Mouse (Mus musculus) erythroblast, adult 5-6 weeks (primary cell): ENCODE data around the gene Eed. TPM values are rescaled to one million over a fixed set of nuclear protein-coding genes. Genes with fewer than 3 reads are reported as not detected.

Experiments used
- ATAC-seq: replicated peaks from 2 replicates; pipeline ENCODE4 v1.8.0; 2016; ENCODE audit warnings: moderate number of reproducible peaks, mild to moderate bottlenecking, moderate TSS enrichment, inconsistent platforms; ENCODE audit not compliant: poor library complexity, low FRiP score, severe bottlenecking
- total RNA-seq, 2 experiments: library from RNA; stranded (forward) in 1 of 2; stranded (reverse) in 1 of 2; fragments of 150-400 nt in 1 of 2; fragments of 200-764, 138-1000 nt in 1 of 2; gene quantifications; 2 replicates each; pipeline versions ENCODE4 v1.2.3 to v1.2.4; 2015 to 2017; ENCODE audit warnings: low replicate concordance in 2 of 2

Eed gene
- total RNA-seq, 2 experiments from 2014 or later = 48.7 to 69.2 TPM

DNA sequence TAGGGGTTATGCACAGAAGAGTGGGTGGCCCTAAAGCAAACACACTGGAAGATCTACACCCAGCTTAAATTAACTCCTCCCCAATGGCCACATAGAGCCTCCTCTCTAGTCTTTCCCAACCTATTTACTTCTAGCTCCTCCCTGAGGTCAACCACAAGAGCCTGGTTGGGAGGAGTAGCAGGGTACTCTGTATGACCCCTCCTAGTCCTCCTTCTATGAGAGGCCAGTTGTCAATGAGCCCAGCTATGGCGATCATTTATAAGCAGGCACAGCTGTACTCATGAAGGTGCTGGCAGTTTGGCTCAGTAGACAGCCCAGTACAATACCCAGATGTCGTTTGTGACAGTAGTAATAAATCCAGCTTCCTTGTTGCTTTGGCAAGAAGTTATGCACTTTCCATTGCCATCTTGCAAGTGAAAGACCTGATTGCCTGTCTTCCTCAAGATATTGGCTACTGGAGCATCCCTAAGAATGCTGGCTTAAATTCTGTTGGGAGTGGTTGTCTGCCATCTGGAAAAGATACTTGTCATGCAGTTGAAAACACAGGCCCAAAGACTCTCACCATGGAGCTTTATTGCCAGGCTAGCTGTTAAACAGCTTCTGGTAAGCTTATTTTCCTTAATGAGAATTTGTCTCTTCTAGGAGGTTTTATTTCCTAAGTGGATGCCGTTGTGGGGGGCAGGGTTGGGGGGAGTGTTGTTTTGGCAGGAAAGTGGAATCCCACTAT, 67.2 kb downstream of the Eed start:
- ATAC-seq = no peak

DNA sequence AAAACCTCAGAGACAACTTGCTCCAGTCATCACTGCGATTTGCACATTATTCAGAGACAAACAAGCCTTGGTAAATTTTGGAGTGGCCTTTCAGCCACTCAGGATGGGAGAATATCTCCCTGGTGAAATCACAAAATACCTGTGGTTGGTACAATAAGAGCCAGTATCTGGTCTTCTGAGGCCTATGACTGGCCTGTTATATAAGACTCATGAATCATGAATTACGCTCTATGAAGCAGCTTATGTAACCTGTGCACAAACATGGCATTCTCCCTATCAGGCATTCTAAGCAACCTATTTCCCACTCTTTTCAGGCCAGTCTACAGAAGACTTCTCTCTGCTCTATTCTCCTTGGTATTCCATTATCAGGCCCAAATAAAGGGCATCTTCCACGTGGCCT, 68.4 kb downstream of the Eed start:
- no peak for ATAC-seq

DNA sequence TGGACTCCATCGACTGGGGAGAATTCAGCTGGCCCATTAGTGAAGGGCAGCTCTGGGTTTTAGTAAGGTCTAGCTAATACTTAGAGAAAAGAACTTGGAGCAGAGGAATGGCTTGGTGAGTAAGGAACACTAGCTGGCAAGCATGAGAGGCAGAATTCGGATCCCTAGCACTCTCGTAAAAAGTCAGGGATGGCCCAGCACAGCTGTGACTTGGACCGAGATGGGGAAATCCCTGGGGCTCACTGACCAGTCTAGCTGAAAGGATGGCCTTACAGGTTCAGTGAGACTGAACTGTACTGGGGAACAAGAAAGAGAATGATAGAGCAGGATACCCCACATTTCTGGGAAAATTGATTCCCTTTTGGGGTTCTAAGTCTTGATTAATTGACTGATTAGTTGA, 71.1 kb downstream of the Eed start:
- no peak for ATAC-seq

DNA sequence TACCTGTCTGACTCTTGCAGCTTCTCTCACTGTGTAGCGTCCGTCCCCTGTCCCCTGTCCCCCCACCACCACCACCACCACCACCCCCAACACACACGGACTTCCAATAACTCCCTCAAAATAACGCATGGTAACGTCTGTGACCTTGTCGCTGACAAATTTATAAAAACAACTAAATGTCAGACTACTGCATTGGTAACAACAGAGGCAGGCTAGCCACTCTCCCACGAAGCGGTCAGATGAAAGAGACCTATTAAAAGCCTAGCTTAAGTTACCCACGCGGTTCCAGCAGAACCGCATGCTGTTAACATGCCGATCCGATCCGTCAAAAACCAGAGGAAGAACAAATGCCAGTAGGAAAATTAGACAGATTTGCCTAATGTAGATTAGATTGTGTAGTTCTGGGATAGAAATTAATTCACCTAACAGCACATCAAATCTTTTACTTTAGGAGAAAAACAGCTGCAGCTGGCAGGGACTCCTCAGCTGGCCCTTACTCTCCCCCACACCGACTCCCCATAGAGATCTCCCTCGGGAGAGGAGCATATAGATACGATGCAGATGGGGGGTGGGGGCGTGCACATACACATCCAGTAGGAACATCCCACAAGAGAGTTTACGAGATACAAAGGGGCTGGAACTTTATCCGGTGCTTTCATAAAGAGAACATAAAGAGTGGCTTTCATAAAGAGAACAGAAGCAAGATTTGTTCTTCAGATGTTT, 71.7 kb downstream of the Eed start:
- ATAC-seq = no peak

DNA sequence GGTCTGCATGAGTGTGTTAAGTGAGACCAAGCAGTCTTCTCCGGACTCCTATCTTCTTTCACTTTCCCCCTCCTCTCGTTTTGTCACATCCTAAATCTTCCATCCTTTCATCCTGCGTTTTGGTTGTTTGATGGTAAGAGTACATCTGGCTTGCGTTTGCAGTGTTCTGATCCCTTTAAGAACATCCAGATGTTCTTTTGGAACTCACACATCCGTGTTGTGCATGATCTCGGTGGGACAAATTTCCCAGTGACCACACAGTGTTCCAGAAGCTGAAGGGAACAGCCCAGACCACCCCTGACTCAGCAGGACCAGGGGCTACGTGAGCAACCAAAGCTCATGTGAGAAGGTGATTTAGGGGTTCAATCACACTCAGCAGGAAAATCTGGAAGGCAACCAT, 72.4 kb downstream of the Eed start:
- ATAC-seq = 0 out of 2 replicates have a peak, but pooled peaks have one; percentile 5

DNA sequence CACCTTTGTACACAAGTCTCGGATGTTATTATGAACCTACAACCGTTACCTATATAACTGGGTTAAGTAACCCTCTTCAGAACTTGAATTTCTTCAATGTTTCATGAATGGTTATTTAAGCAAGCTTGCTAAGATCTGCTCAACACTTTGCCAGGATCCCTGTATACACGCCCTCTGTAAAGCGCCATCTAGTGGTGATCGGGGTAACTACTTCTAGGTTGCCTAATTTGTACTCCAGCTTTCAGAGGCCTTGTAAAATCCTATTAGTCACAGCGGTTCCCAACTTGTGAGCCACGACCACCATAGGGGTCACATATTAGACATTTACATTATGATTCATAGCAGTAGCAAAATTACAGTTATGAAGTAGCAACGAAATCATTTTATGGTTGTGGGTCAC, 72.8 kb downstream of the Eed start:
- ATAC-seq = peak; percentile 90

Other genes starting within 250 kb of the Eed start
- not detected in 2 replicates for gene Ccdc81, start 77.4 kb downstream of the Eed start, total RNA-seq (2015; ENCODE audit: low replicate concordance)
- gene Ccdc81, start 77.4 kb downstream of the Eed start, total RNA-seq (2017; ENCODE audit: low replicate concordance) = not detected in 2 replicates
- gene Hikeshi, start 39.8 kb downstream of the Eed start, total RNA-seq (2015; ENCODE audit: low replicate concordance) = 4.4 and 9.0 TPM in 2 replicates
- 16.9 and 74.1 TPM in 2 replicates for gene Hikeshi, start 39.8 kb downstream of the Eed start, total RNA-seq (2017; ENCODE audit: low replicate concordance)
- 800 and 869 TPM in 2 replicates for gene Picalm, start 149.2 kb upstream of the Eed start, total RNA-seq (2015; ENCODE audit: low replicate concordance)
- gene Picalm, start 149.2 kb upstream of the Eed start, total RNA-seq (2017; ENCODE audit: low replicate concordance) = 1,037 and 1,102 TPM in 2 replicates